Mouse (Mus musculus) embryonic fibroblast, embryonic 13.5 days (primary cell): ENCODE results near the gene Sec24d. TPM values are rescaled to one million over a fixed set of nuclear protein-coding genes. Genes with fewer than 3 reads are reported as not detected.

Experiments used
- H3K27ac ChIP-seq: 2 replicates; pipeline ENCODE4 v1.5.1; 2012; ENCODE audit warnings: low read length, control low read depth, inconsistent platforms; ENCODE audit not compliant: insufficient read depth
- H3K4me1 ChIP-seq: 2 replicates; pipeline ENCODE4 v1.6.1; 2011; ENCODE audit warnings: low read length; ENCODE audit not compliant: control insufficient read depth, insufficient read depth
- H3K4me3 ChIP-seq: 2 replicates; pipeline ENCODE4 v1.5.1; 2011; ENCODE audit warnings: mild to moderate bottlenecking, control low read depth, low read length; ENCODE audit not compliant: insufficient read depth
- CTCF ChIP-seq: IDR thresholded peaks from 2 replicates; pipeline ENCODE4 v1.5.1; 2011; ENCODE audit warnings: mild to moderate bottlenecking, control low read depth, low read length, moderate library complexity, borderline replicate concordance; ENCODE audit not compliant: insufficient read depth
- POLR2A ChIP-seq: IDR thresholded peaks from 2 replicates; pipeline ENCODE4 v1.6.1; 2011; ENCODE audit warnings: low read depth, mild to moderate bottlenecking, control low read depth, low read length, moderate library complexity
- polyA plus RNA-seq: library from polyadenylated mRNA; stranded (reverse); fragments of >200 nt; gene quantifications from 2 replicates; pipeline ENCODE4 v1.2.4, GENCODE M21; 2011; ENCODE audit warnings: low read depth; ENCODE audit not compliant: missing spikeins, insufficient read length

Gene Sec24d
- polyA plus RNA-seq, 1 experiment: 157 TPM

GRCm38 (mm10) chr3:123313920-123314614, 46.8 kb downstream of the Sec24d start:
- TF ChIP-seq POLR2A: no peak
- no peak for TF ChIP-seq CTCF
- Histone ChIP-seq H3K27ac (peak overlapping the region; percentile 59), H3K4me1 (peaks cover 3% of the 10 kb centered on the region; the same call in 1 of the 2 replicates)

DNA sequence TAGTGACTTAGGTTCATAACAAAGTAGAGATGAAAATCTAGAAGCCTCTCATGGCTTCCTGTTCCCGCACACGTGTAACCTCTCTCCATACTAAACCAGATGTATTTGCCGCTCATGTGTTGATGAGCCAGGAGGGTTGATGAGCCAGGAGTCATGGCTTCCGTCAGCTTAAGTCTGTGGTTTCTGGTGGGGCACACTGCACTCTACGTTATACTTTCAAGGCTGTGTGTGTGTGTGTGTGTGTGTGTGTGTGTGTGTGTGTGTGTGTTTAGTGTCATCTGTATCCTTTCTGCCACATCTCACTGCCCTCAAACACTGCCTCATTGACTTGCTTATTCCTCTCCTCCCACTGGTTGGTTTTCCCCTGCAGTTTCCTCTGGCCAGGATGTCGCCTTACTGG, 48.8 kb downstream of the Sec24d start:
- no peak for TF ChIP-seq POLR2A
- TF ChIP-seq CTCF: no peak
- H3K27ac ChIP-seq: no peak overlapping the region
- no peak overlapping the region for H3K4me3 ChIP-seq
- H3K4me1 ChIP-seq: peaks cover 3% of the 10 kb centered on the region; the same call in 1 of the 2 replicates

More at GRCm38 (mm10) chr3:123313920-123314614, 46.8 kb downstream of the Sec24d start:
- H3K4me3 ChIP-seq: no peak overlapping the region

- no peak for TF ChIP-seq POLR2A
- TF ChIP-seq CTCF: no peak
- peaks cover 3% of the 10 kb centered on the region; the same call in 1 of the 2 replicates for H3K4me1 ChIP-seq
- no peak overlapping the region for H3K4me3 ChIP-seq
- H3K27ac ChIP-seq: no peak overlapping the region
These were observed 49.8 kb downstream of the Sec24d start for GRCm38 (mm10) chr3:123317081-123317480.

- TF ChIP-seq POLR2A: no peak
- TF ChIP-seq CTCF: no peak
- H3K4me3 ChIP-seq: no peak overlapping the region
- no peaks in the 10 kb centered on the region for H3K4me1 ChIP-seq
- no peak overlapping the region for H3K27ac ChIP-seq
These were observed 53.1 kb downstream of the Sec24d start for GRCm38 (mm10) chr3:123320341-123320740.

- Histone ChIP-seq H3K4me1 (no peaks in the 10 kb centered on the region), H3K4me3 (no peak overlapping the region), H3K27ac (peak overlapping the region; percentile 28)
- TF ChIP-seq CTCF (no peak), POLR2A (no peak)
These were observed 54.4 kb downstream of the Sec24d start for GRCm38 (mm10) chr3:123321612-123322011.

- Histone ChIP-seq H3K4me1 (no peaks in the 10 kb centered on the region), H3K4me3 (no peak overlapping the region), H3K27ac (no peak overlapping the region)
- TF ChIP-seq CTCF (no peak), POLR2A (no peak)
These were observed 54.9 kb downstream of the Sec24d start for GRCm38 (mm10) chr3:123322147-123322546.

GRCm38 (mm10) chr3:123324326-123324725, 57.1 kb downstream of the Sec24d start:
- H3K27ac ChIP-seq: no peak overlapping the region
- H3K4me3 ChIP-seq: no peak overlapping the region
- peaks cover 4% of the 10 kb centered on the region; the same call in 1 of the 2 replicates for H3K4me1 ChIP-seq
- no peak for TF ChIP-seq POLR2A
- no peak for TF ChIP-seq CTCF

DNA sequence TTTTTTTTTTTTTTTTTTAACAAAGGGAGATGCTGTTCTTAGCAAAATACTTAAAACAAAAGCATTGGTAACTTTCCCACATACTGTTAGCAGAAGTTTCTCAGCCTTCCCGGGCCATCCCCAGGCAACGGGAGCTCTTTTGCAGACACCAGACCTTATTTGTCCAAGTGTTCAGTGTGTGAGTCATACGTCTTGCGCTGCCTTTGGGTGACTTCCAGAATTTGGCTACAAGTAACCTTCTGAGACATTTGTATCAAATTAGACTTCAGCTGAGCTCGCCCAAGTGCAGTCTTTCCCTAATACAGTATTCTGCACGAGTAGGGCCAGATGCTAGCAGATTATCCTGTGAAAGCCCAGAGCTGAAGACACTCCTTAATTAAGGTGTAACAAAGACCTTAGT, 62.0 kb downstream of the Sec24d start:
- TF ChIP-seq POLR2A: no peak
- TF ChIP-seq CTCF: no peak
- peaks cover 14% of the 10 kb centered on the region for H3K4me1 ChIP-seq
- H3K27ac ChIP-seq: peak overlapping the region; percentile 90
- no peak overlapping the region for H3K4me3 ChIP-seq

GRCm38 (mm10) chr3:123330221-123330620, 63.0 kb downstream of the Sec24d start:
- no peak overlapping the region for H3K4me3 ChIP-seq
- H3K27ac ChIP-seq: peak overlapping the region; percentile 82
- H3K4me1 ChIP-seq: peaks cover 19% of the 10 kb centered on the region
- no peak for TF ChIP-seq POLR2A
- no peak for TF ChIP-seq CTCF

- Histone ChIP-seq H3K4me1 (peaks cover 25% of the 10 kb centered on the region), H3K27ac (peak overlapping the region; percentile 66), H3K4me3 (no peak overlapping the region)
- TF ChIP-seq CTCF (no peak), POLR2A (no peak)
These were observed 65.2 kb downstream of the Sec24d start for GRCm38 (mm10) chr3:123332330-123333054.
